Mouse (Mus musculus) c-Kit-negative CD71-positive TER-119-positive erythroid progenitor cells, embryonic 14.5 days (primary cell): Measurements from ENCODE around the gene A2m.

Source experiments
- DNase-seq: peaks from one replicate; pipeline ENCODE4 v3.0.0-alpha.2; 2013; ENCODE audit warnings: low read depth, low spot score

A2m gene

DNA sequence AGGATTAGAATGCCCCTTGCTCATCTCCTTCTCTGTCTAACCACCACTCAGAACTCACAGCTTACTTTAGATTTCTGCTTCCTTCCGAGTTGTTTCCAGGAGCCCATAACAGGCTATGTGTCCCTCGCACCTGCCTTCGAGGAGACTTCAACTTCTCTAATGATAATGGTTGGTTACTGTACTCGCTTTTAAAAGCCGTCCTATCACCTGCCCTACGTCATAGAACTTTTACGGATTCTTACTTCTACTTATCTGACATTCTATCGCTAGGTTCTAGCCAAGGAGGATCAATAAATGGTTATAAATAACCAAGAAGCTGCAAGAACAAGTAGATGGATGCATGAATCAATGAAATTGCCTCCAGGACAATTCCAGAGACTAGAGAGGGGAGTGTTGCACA lies at the start of gene A2m:
TSS of gene A2m (plus strand) at position 301 of the 400 bp plus-strand sequence.
- no peak for DNase-seq

DNA sequence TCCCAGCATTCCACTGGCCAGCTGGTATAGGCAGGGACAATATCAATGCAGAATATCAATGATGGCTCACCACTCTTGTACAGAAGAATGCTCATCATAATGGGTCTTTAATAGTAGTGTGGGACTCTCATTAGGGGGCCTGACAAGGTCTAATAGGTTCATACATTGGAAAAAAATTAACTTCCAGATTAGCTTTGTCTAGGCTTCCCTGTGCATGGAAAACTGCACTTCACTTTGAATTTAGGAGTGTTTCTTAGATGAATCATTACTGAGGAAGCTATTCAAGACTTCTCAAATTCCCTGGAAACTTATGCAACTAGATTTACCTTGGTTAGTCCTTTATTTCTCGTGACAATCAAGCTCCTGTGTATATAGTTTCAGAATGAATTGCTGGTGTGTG lies 45.0 kb upstream of the A2m start:
- no peak for DNase-seq

DNA sequence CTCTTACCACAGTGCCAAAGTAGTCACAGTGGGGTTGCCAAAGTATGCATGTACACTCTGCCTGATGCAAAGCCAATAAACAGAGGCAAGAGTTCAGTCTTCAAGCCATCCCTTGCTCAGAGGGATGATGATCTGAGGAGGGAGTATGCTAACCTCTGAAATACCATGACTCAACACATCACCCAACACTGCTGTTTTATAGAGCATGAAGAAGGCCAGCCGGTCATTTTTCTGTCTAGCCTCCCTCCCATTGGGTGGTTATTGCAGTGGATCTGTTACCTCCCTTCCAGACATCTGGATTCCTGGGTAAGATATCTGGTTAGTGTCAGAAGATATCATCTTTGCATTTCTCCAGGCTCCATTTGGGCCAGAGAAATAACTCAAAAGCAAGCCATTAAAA lies 34.2 kb upstream of the A2m start:
- no peak for DNase-seq

DNA sequence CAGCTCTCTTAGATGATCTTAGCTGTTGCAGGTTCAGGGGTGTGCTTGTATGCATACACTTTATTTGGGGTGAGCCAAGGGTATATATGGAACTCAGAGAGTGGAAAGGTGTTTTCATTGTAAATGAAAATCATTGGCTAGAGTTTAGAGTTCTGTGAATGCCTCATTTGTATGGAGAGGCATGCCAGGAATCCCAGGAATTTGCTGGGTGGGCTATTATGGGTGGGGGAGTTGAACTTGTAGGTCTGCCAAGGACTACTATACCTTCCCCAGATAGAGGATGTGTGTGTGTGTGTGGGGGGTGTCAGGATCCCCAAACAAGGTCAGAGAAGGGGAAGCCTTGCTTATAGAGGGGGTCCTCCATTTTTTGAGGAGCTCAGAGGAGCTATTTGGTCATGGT lies 27.3 kb upstream of the A2m start:
- no peak for DNase-seq

DNA sequence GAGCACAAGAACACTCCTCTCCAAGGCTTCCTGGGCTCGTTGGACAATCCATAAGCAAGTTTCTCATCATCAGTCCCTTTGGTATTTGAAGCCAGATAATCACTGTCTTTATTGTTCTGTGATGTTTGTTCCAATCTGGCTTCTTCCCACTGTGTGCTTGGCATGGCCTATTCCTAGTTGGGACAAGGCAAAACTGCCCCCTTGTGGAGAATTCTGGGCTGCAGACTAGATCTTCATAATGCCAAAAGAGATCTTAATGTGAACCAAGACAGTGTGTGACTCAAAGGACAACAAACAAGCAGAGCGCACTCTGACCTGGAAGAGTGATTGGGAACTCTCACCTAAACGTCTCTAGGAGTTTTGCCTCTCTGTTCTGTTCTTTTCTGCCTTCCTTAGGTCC lies 23.4 kb upstream of the A2m start:
- DNase-seq = no peak

DNA sequence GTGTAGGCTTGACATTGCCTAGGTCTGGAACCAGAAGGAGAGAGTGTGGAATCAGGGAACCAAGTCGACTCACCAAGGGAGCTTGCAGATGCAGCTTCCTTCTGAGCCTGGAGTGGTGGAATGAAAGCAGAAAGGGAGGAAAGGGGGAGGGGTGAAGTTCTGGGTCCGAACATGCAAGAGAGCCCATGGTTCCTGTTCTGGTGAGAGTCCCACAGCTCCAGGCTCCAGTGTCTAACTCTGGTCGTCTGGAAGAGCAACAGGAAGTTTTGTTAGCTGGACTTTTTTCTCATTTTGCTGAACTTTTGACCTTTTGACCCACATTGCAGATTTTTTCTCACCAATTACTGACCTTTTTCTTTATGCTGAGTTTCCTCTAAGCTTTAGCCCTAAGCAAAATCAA lies 17.7 kb upstream of the A2m start:
- no peak for DNase-seq

DNA sequence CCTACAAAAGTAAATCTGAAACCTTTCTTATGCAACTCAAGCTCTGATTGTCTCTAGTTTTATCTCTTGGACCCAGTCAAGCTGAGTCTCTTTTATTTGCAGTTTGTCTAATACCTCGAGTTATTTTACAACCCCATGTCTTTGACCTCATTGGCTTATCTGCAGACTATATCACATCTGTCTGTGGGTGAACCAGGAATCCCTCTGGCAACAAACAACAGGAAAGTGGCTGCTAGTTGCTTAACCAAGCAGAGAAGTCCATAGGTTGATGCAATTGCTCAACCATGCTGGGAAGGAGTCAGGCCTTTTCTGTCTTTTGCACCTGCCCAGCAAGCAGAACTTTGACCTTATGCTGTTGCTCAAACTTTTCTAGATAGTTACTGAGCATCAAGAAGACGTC lies 12.7 kb upstream of the A2m start:
- no peak for DNase-seq

DNA sequence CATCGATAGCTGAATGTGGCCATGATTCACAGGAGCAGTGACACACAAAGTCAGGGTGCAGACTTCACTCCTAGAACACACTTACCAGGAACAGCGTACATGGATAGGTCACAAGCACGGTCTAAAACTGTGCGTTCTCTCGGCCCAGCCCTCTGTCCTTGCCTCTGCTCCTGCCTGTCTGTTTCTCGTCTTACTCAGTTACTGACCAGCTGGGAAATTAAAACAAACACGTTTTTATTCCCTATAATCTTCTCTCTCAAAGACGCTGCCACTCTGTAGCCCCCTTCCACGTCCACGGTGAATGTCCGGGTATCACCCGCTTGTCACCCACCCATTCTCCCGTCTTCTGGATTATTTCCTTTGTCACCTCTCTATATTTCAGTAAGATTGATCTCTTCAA lies 656 bp upstream of the A2m start:
- no peak for DNase-seq

DNA sequence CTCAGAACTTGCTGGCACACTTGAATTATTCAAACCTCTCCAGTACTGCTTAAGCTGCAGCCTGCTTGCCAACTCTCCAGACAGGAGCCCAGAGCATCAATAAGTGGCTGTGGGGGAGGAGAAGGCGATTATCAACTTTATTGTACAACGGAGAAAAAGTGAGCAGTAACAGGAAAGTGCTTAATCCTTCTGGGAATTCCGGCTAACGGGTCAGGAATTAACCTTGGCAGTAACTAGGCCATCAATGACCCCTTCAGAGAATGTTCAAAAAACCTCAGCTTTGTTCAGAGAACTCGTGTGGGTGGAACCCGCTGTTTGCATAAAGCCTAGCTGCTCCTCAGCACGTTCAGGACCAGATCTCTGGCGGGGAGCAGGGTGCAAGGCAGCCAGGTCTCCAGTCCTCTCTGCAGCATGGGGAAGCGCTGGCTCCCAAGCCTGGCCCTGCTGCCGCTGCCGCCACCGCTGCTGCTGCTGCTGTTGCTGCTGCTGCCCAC lies 749 bp downstream of the A2m start:
- DNase-seq = no peak

DNA sequence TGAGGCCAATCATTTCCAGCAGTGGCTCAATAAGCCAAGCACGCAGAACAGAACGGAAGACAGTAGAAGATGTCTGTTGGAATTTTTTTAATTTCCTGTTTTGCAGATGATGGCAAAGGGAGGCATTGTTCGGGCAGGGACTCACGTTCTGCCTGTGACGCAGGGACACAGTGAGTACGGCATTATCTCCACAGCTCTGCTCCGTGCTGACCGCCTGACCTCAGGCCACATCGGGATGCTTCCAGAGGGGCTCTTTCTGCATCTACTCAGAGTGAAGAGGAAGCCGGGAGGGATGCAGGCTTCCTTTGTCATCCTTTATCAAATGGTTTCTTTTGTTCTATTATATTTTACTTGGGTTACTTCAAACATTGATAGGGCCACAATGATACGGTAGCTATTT lies 13.3 kb downstream of the A2m start:
- DNase-seq = no peak
